Mouse (Mus musculus) kidney, adult 9 months (tissue): Measurements from ENCODE around the gene Olfr1161.
"Not testable (repeated sequence)": the region's sequence is repeated elsewhere in the genome, so short reads cannot be mapped to it uniquely, and the experiment has no call there.

Experiments used
- DNase-seq: peaks from one replicate; pipeline ENCODE4 v3.0.0; 2022

The Olfr1161 gene

DNA sequence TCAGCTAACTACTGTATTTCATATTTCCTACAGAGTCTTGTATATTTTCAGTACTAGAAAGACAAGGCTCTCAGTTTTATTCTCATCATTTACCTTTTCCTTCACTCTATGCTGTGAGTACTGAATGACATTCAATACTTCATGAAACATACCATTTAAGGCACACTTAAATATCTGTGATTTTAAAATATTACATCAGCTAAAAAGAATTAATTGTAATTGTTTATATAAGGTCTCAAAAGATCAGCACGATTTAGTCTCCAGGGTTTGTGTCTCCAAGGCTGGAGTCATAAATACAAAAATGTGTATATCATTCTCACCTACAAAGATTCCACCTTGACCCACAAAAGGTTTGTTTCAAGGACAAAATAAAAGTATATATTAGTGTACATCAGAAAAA is at the start of gene Olfr1161:
Gene Olfr1161, plus strand, starts transcription at position 301 of the 400 bp plus-strand sequence.
- not testable (repeated sequence) for DNase-seq

GRCm38 (mm10) chr2:87974563-87974962 is 48.0 kb upstream of the Olfr1161 start, which contains the start of gene Olfr74:
Gene Olfr74 (minus strand): TSS chr2:87974663.
- no peak for DNase-seq

- no peak for DNase-seq
Measured at GRCm38 (mm10) chr2:87989813-87990212, 32.8 kb upstream of the Olfr1161 start, which contains the start of gene Olfr1158. Gene Olfr1158 (plus strand): TSS chr2:87990113.

DNA sequence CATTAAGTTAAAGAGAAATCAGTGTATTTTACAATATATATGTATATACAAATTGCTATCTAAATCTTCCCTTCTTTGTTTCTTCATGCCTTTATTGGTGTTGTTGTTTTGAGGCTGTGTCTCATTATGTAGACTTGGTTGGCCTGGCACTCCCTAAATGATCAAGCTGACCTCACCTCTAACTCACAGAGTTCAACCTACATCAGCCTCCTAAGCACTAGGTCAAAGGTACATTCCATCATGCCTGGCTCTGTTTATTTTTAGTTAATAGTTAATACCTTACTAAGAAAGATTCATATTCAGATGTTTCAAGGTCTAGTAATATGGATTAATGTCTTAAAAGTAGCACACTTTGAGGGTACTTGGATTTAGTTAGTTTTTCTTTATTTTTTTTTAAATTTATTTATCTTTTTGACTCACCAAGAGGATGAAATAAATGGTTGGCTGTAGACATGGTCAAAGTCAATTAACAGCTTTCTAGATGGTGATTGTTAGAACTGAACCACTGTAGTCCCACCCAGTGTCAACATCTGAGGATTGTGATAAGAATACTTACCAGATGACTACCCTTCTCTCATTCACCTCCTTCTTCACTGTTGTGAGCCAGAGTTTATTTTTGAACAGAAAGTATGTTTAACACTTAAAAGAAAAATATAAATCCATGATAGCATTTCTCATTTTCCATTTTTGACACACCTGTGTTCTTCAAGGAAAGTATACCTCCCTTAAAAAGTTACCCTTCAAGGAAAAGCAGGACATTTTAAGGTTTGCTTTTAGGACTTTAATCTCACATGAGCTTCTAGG is 14.9 kb upstream of the Olfr1161 start, which contains the start of gene Olfr1160:
Gene Olfr1160, minus strand, starts transcription at position 754 of the 804 bp plus-strand sequence.
- peak; percentile 3 for DNase-seq

DNA sequence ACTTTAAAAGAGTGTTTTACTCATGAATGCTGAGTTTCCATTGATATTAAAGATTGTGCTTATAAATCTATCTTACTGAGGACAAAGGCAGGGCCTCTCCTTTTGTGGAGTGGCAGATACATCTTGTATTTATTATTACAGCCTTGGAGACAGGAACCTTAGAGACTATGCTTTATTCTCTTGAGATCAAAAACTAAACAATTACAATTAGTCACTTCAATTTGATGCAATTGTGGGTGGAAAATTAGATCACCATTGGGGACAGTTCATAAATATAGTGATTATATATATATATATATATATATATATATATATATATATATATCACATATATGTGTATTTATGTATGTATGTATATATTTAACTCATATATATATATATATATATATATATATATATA is 15.0 kb downstream of the Olfr1161 start, which contains the start of gene Olfr73:
Gene Olfr73, minus strand, starts transcription at position 101 of the 400 bp plus-strand sequence.
- DNase-seq = no peak

DNA sequence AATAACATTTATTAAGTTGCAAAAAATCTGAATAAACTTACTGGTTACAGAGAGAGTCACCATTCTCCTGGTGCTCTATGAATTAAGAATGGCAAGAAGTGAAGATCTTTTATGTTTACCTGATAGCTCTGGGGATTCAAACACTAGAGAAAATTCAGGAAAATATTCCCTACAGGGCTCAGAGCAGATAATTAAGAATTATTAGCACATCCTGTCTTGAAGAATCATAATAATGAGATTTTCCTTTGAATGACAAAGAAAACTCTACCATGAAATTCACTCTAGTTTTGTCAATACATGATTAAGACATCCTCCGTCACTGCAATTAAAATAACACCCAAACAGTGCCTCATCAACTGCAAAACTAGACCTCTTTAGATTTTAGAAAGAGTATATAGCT is 28.5 kb downstream of the Olfr1161 start, which contains the start of gene Olfr1162:
Gene Olfr1162, minus strand, starts transcription at position 101 of the 400 bp plus-strand sequence.
- no peak for DNase-seq

DNA sequence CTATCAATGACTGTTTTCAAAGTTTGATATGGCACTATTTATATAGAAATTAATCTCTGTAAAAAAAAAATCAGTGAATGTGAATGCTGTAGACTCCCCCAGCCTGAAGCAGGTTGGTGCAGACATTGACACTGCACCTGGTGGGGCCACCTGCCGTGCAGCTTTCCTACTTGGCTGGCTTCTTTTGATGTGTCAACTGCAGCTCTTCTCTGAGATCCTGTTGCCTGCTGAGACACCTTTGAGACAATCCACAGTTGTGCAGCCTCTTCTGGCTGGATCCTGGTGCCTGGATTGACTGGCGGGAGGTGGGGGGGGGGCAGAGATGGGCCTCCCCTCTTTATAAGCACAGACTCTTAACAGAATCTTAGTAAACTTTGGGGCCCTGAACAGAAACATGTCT is 41.0 kb downstream of the Olfr1161 start:
- DNase-seq = no peak

GRCm38 (mm10) chr2:88071730-88072129 is 49.2 kb downstream of the Olfr1161 start, which contains the start of gene Olfr1163:
Gene Olfr1163 (minus strand): TSS chr2:88071830.
- no peak for DNase-seq
